Mouse (Mus musculus) kidney, adult 2 months (tissue): ENCODE data around the gene Tyr.

Experiments used
- CTCF ChIP-seq: fragments of 200-500 bp; conservative IDR thresholded peaks from 2 replicates; pipeline ENCODE4 v1.5.1; 2011; ENCODE audit warnings: low read depth, mild to moderate bottlenecking, control low read depth, low read length, moderate library complexity, mixed read lengths; ENCODE audit not compliant: insufficient read depth, insufficient read length
- POLR2A ChIP-seq: fragments of 200-500 bp; IDR thresholded peaks from one replicate; pipeline ENCODE4 v1.6.1; 2011; ENCODE audit warnings: low read depth, low read length, control low read depth

DNA sequence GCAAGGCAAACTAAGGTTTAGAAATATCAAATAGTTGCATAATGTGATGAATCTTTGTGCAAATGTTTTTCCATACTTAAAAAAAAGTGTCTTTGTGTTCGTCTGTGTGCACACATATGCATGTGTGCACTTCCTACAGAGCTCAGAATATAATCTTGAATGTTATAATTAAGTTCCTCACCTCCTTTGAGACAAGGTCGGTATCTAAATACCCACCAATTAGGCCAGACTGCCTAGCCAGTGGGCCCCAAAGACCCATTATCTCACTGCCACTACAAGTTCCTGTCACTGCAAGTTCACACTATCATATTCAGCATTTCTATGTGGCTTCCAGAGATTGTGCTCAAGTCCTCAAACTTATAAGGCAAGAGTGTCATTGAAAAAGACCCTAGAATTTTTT is 118.4 kb downstream of the Tyr start:
- no peak for TF ChIP-seq CTCF
- no peak for TF ChIP-seq POLR2A
